ENCODE assay signal across 19 mouse cellular contexts in genomic region chr16:5008076-5008475, GRCm38 (mm10). TPM values are rescaled to one million over a fixed set of nuclear protein-coding genes. Genes with fewer than 3 reads are reported as not detected.
DNase-seq lines count a peak whose midpoint lies in the region; ATAC-seq and TF ChIP-seq lines count a peak whose summit lies in the region.
"Had no signal": no experiment of that assay in that cellular context is flagged by ENCODE, and none has a peak within 500 bp of the region (broad histone marks: within the 10 kb centered on the region; RNA-seq: fewer than 3 reads in every experiment).

No protein-coding gene starts in this region.

- peak overlapping the region; percentile 9; the same call in 1 of the 2 replicates for H3K9ac ChIP-seq in ES-E14 (ENCODE audit: insufficient read depth, low read depth, low read length, poor library complexity, severe bottlenecking)
- no peak overlapping the region for H3K9ac ChIP-seq in liver, embryonic 12.5 days
- H3K9ac ChIP-seq: hindbrain, embryonic 12.5 days had no signal

- H3K27ac ChIP-seq in ES-E14 (ENCODE audit: insufficient read depth, low read depth, low read length, poor library complexity, severe bottlenecking), result no peak overlapping the region
- peak overlapping the region; percentile 76 for H3K27ac ChIP-seq in kidney, adult 2 months (ENCODE audit: insufficient read depth, low read depth, low read length)
- H3K27ac ChIP-seq in liver, embryonic 12.5 days, result peak overlapping the region; percentile 54; the same call in 1 of the 2 replicates
- H3K27ac ChIP-seq: hindbrain, embryonic 12.5 days; macrophage had no signal

- no peaks in the 10 kb centered on the region for H3K9me3 ChIP-seq in ES-E14 (ENCODE audit: control insufficient read depth, insufficient read depth, low read depth, low read length)
- H3K9me3 ChIP-seq in liver, embryonic 12.5 days (replicated peaks), result no peaks in the 10 kb centered on the region
- H3K9me3 ChIP-seq: hindbrain, embryonic 12.5 days had no signal

- peaks cover 6 to 23% of the 10 kb centered on the region in 2 experiments; a peak in 3 of 4 replicates for H3K4me1 ChIP-seq in ES-E14 (ENCODE audit: control insufficient read depth in 2 of 2, insufficient read depth in 2 of 2, low read length in 2 of 2, poor library complexity in 1 of 2)
- H3K4me1 ChIP-seq in kidney, adult 2 months (ENCODE audit: control insufficient read depth, insufficient read depth, low read length), result peaks cover 15% of the 10 kb centered on the region
- peaks cover 38% of the 10 kb centered on the region for H3K4me1 ChIP-seq in liver, embryonic 12.5 days

- ATAC-seq in liver, embryonic 12.5 days, result no peak
- ATAC-seq: Patski had no signal

- DNase-seq in cerebellum, postnatal 14 days, result peak; percentile 45 to 60
- DNase-seq in cerebellum, postnatal 36 days, result no peak
- no peak for DNase-seq in ES-E14 (ENCODE audit: low read depth, low spot score)
- DNase-seq in kidney, adult 2 months, result peak; percentile 88
- no peak for DNase-seq in adrenal gland, postnatal 4 days (ENCODE audit: low spot score in 2 of 2)
- no peak for DNase-seq in layer of hippocampus, adult 9-11 months
- DNase-seq in B cell, adult 2 months, result no peak
- DNase-seq: adrenal gland, postnatal 36 days; thymus, postnatal 25 days had no signal

- H3K27me3 ChIP-seq in kidney, adult 2 months (replicated peaks; ENCODE audit: control insufficient read depth, insufficient read depth, low read length), result no peaks in the 10 kb centered on the region
- H3K27me3 ChIP-seq in liver, embryonic 12.5 days (replicated peaks), result peaks cover 20% of the 10 kb centered on the region; the same call in 1 of the 2 replicates
- H3K27me3 ChIP-seq: hindbrain, embryonic 12.5 days; Patski had no signal

- 0 out of 4 replicates have a peak overlapping the region, but pooled peaks of 1 of the 2 experiments have one; percentile 45 for H3K4me3 ChIP-seq in ES-E14 (ENCODE audit: insufficient read depth in 1 of 2, low read depth in 1 of 2, low read length in 2 of 2, poor library complexity in 1 of 2, severe bottlenecking in 1 of 2)
- H3K4me3 ChIP-seq in kidney, adult 2 months (ENCODE audit: insufficient read depth, low read depth, low read length), result peak overlapping the region; percentile 48; the same call in 1 of the 2 replicates
- H3K4me3 ChIP-seq in liver, embryonic 12.5 days, result no peak overlapping the region
- H3K4me3 ChIP-seq: hindbrain, embryonic 12.5 days had no signal

- TF ChIP-seq CTCF in kidney, adult 2 months (conservative IDR thresholded peaks at IDR 0.05; ENCODE audit: insufficient read depth, insufficient read length, low read depth, low read length), result 0 out of 2 replicates have a peak, but pooled peaks have one; percentile 17

- TF ChIP-seq POLR2A in kidney, adult 2 months (IDR thresholded peaks at IDR 0.05; ENCODE audit: low read depth, low read length), result no peak

- peaks cover 17% of the 10 kb centered on the region; the same call in 1 of the 2 replicates for H3K36me3 ChIP-seq in ES-E14 (ENCODE audit: control insufficient read depth, insufficient read depth, low read length, poor library complexity, severe bottlenecking)
- H3K36me3 ChIP-seq in kidney, adult 2 months (ENCODE audit: control insufficient read depth, insufficient read depth, low read length), result no peaks in the 10 kb centered on the region
- peaks cover 14% of the 10 kb centered on the region for H3K36me3 ChIP-seq in liver, embryonic 12.5 days

- 58% methylated on average over 12 of the region's 12 CpGs for WGBS in kidney, adult 2 months
- WGBS in liver, embryonic 12.5 days (ENCODE audit: insufficient replicate concordance), result 73% methylated on average over 12 of the region's 12 CpGs

- in situ Hi-C loops in ES-E14 (cut with MboI; ENCODE audit: low sequenced_read_pairs in 2 of 2, unreplicated experiment in 2 of 2), result no loop called here

- H3K4me2 ChIP-seq in liver, embryonic 12.5 days, result peak overlapping the region; percentile 32
- H3K4me2 ChIP-seq: heart, embryonic 11.5 days; hindbrain, embryonic 12.5 days had no signal

TF ChIP-seq in ES-E14, 5 proteins besides CTCF, POLR2A, EP300 and RAD21:
- TF ChIP-seq MAFK (IDR thresholded peaks at IDR 0.05; ENCODE audit: insufficient read depth, low read depth, low read length), result no peak
- TF ChIP-seq ZC3H11A (IDR thresholded peaks at IDR 0.05; ENCODE audit: borderline replicate concordance, low read depth, low read length), result no peak
- TF ChIP-seq CHD2 (IDR thresholded peaks at IDR 0.05; ENCODE audit: low read depth, low read length), result no peak
TF ChIP-seq in ES-E14: peak in this region for 0.

RNA-seq across cellular contexts. Expression of gene Smim22, which starts 1.0 kb away (rescaled TPM):
- 1.9 and 2.2 TPM in 2 replicates for total RNA-seq in ES-E14 (2012; rRNA removed)
- polyA plus RNA-seq in kidney, adult 2 months (2012; rRNA removed), result 156 and 232 TPM in 2 replicates
- polyA plus RNA-seq in liver, embryonic 12.5 days (2016; fragmentation: Nextera tagmentation; extraction: Ambion mirVana), result 5.7 and 6.9 TPM in 2 replicates
- total RNA-seq in adrenal gland, postnatal 4 days (2021), result 1 to 10 TPM in 1 of 2 experiments, not detected in 1; 2.2 TPM
- total RNA-seq: adrenal gland, postnatal 36 days; layer of hippocampus, adult 8-10 months; left cerebral cortex, postnatal 36 days; midbrain, postnatal 0 days had no signal
- polyA plus RNA-seq: macrophage; midbrain, postnatal 0 days; neural tube, embryonic 14.5 days; Patski had no signal

RNA-seq across cellular contexts. Expression of gene Rogdi, which starts 5.3 kb away (rescaled TPM):
- 18.7 and 25.7 TPM in 2 replicates for total RNA-seq in ES-E14 (2012; rRNA removed)
- polyA plus RNA-seq in kidney, adult 2 months (2012; rRNA removed), result 251 and 286 TPM in 2 replicates
- 42.3 and 43.2 TPM in 2 replicates for polyA plus RNA-seq in liver, embryonic 12.5 days (2016; fragmentation: Nextera tagmentation; extraction: Ambion mirVana)
- total RNA-seq in adrenal gland, postnatal 4 days (2021), result 10 to 100 TPM; 54.6 to 55.0 TPM

RNA-seq across cellular contexts. Expression of gene Sept12, which starts 10.4 kb away (rescaled TPM):
- 0.13 and 0.16 TPM in 2 replicates for total RNA-seq in ES-E14 (2012; rRNA removed)
- 0.33 TPM in 1 of 2 replicates, not detected in the other for polyA plus RNA-seq in kidney, adult 2 months (2012; rRNA removed)
- polyA plus RNA-seq in liver, embryonic 12.5 days (2016; fragmentation: Nextera tagmentation; extraction: Ambion mirVana), result 0.11 TPM in 1 of 2 replicates, not detected in the other
- under 1 TPM in 1 of 2 experiments, not detected in 1; 0.22 TPM for total RNA-seq in adrenal gland, postnatal 4 days (2021)
- total RNA-seq: adrenal gland, postnatal 36 days; layer of hippocampus, adult 8-10 months; left cerebral cortex, postnatal 36 days; midbrain, postnatal 0 days had no signal
- polyA plus RNA-seq: cortical plate, adult 2 months; heart, embryonic 11.5 days; hindbrain, embryonic 12.5 days; macrophage; midbrain, postnatal 0 days; neural tube, embryonic 14.5 days had no signal

RNA-seq across cellular contexts. Expression of gene Glyr1, which starts 41.6 kb away (rescaled TPM):
- 67.4 and 75.6 TPM in 2 replicates for total RNA-seq in ES-E14 (2012; rRNA removed)
- polyA plus RNA-seq in kidney, adult 2 months (2012; rRNA removed), result 76.1 and 85.6 TPM in 2 replicates
- polyA plus RNA-seq in liver, embryonic 12.5 days (2016; fragmentation: Nextera tagmentation; extraction: Ambion mirVana), result 67.7 and 69.6 TPM in 2 replicates
- 100 to 1,000 TPM; 110 to 111 TPM for total RNA-seq in adrenal gland, postnatal 4 days (2021)

RNA-seq across cellular contexts. Expression of gene Ubn1, which starts 41.8 kb away (rescaled TPM):
- 13.5 and 16.0 TPM in 2 replicates for total RNA-seq in ES-E14 (2012; rRNA removed)
- polyA plus RNA-seq in kidney, adult 2 months (2012; rRNA removed), result 22.9 and 28.7 TPM in 2 replicates
- 13.8 and 15.2 TPM in 2 replicates for polyA plus RNA-seq in liver, embryonic 12.5 days (2016; fragmentation: Nextera tagmentation; extraction: Ambion mirVana)
- total RNA-seq in adrenal gland, postnatal 4 days (2021), result 10 to 100 TPM; 41.2 to 43.4 TPM

Comparison
In these comparisons a context has a peak if more than half of its experiments do, and no peak if none do; other contexts are left out.
1. DNase-seq: peak in cerebellum, postnatal 14 days (2 of 2) and kidney, adult 2 months (single experiment); none in cerebellum, postnatal 36 days (0 of 2), ES-E14 (single experiment), adrenal gland, postnatal 4 days (0 of 2), layer of hippocampus, adult 9-11 months (single experiment) and B cell, adult 2 months (0 of 2).